Mouse (Mus musculus): ENCODE data around the gene Heatr5b. TPM values are rescaled to one million over a fixed set of nuclear protein-coding genes. Genes with fewer than 3 reads are reported as not detected.

Heatr5b gene
- total and polyA plus RNA-seq, 2 experiments: 8.3 to 8.9 TPM

DNA sequence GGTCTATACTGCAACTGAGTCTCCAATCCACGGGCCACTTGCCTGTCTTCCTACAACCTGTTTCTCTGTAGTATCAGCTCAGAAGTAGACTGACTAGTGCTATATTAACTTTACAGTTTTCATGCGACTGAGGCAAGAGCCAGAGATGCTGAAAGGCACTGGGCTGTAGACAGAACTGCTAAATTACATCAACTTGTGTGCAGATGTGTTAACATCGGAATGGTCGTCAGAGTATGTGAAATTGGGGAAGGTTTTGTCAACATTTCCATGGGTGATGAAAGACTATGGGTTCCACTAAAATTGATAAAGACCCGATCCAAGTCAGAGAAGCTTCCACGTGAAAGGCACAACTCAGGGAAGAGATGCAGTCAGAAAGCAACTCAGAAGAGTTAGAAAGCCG, 132.2 kb downstream of the Heatr5b start:
- H3K4me3 ChIP-seq (ENCODE audit: insufficient read depth, low read depth, low read length): no peak overlapping the region
- no peak overlapping the region for H3K9ac ChIP-seq (ENCODE audit: low read depth, low read length)
- TF ChIP-seq CTCF (IDR thresholded peaks at IDR 0.05; ENCODE audit: low read depth, low read length): no peak
- no peak for TF ChIP-seq POLR2A (IDR thresholded peaks at IDR 0.05; ENCODE audit: extremely low read depth, insufficient read depth, low read length)
- H3K36me3 ChIP-seq (ENCODE audit: control insufficient read depth, insufficient read depth, low read length): peaks cover 9% of the 10 kb centered on the region; the same call in 1 of the 2 replicates
- no peak for DNase-seq (ENCODE audit: extremely low read depth, low read depth, low spot score)
- no peaks in the 10 kb centered on the region for H3K27me3 ChIP-seq (ENCODE audit: control insufficient read depth, insufficient read depth, low read length)
- WGBS: 58% methylated on average over 7 of the region's 7 CpGs
- H3K79me2 ChIP-seq (ENCODE audit: control insufficient read depth, insufficient read depth, low read length): peaks cover 10% of the 10 kb centered on the region; the same call in 1 of the 2 replicates
- peaks cover 3% of the 10 kb centered on the region; the same call in 1 of the 2 replicates for H3K4me1 ChIP-seq (ENCODE audit: control insufficient read depth, insufficient read depth, low read length)
- H3K27ac ChIP-seq (replicated peaks; ENCODE audit: insufficient read depth, low read depth, low read length): no peak overlapping the region

Other genes starting within 250 kb of the Heatr5b start
- gene Strn, start 98.2 kb downstream of the Heatr5b start, total RNA-seq (2014; rRNA removed): 7.1 and 8.8 TPM in 2 replicates
- 2.7 and 2.8 TPM in 2 replicates for gene Strn, start 98.2 kb downstream of the Heatr5b start, polyA plus RNA-seq (2012; rRNA removed)
- gene Gpatch11, start 203 bp upstream of the Heatr5b start, total RNA-seq (2014; rRNA removed): 7.9 and 8.1 TPM in 2 replicates
- 4.7 and 4.9 TPM in 2 replicates for gene Gpatch11, start 203 bp upstream of the Heatr5b start, polyA plus RNA-seq (2012; rRNA removed)
- gene Eif2ak2, start 47.2 kb upstream of the Heatr5b start, total RNA-seq (2014; rRNA removed): 11.1 and 15.3 TPM in 2 replicates
- 2.3 and 2.5 TPM in 2 replicates for gene Eif2ak2, start 47.2 kb upstream of the Heatr5b start, polyA plus RNA-seq (2012; rRNA removed)
- gene Sult6b1, start 71.6 kb upstream of the Heatr5b start, total RNA-seq (2014; rRNA removed): not detected in 2 replicates
- gene Sult6b1, start 71.6 kb upstream of the Heatr5b start, polyA plus RNA-seq (2012; rRNA removed): not detected in 2 replicates
- 18.4 and 29.2 TPM in 2 replicates for gene Cebpzos, start 81.1 kb upstream of the Heatr5b start, total RNA-seq (2014; rRNA removed)
- gene Cebpzos, start 81.1 kb upstream of the Heatr5b start, polyA plus RNA-seq (2012; rRNA removed): 9.6 and 11.0 TPM in 2 replicates
- 17.7 and 19.0 TPM in 2 replicates for gene Cebpz, start 101.7 kb upstream of the Heatr5b start, total RNA-seq (2014; rRNA removed)
- gene Cebpz, start 101.7 kb upstream of the Heatr5b start, polyA plus RNA-seq (2012; rRNA removed): 3.2 and 4.4 TPM in 2 replicates
- gene Ndufaf7, start 101.8 kb upstream of the Heatr5b start, total RNA-seq (2014; rRNA removed): 14.6 and 17.3 TPM in 2 replicates
- 5.5 and 5.7 TPM in 2 replicates for gene Ndufaf7, start 101.8 kb upstream of the Heatr5b start, polyA plus RNA-seq (2012; rRNA removed)
- 191 and 211 TPM in 2 replicates for gene Prkd3, start 185.5 kb upstream of the Heatr5b start, total RNA-seq (2014; rRNA removed)
- gene Prkd3, start 185.5 kb upstream of the Heatr5b start, polyA plus RNA-seq (2012; rRNA removed): 71.8 and 79.6 TPM in 2 replicates
- 17.6 and 26.6 TPM in 2 replicates for gene Qpct, start 216.5 kb upstream of the Heatr5b start, total RNA-seq (2014; rRNA removed)
- gene Qpct, start 216.5 kb upstream of the Heatr5b start, polyA plus RNA-seq (2012; rRNA removed): 9.8 and 12.1 TPM in 2 replicates

Data from liver, adult 2 months (tissue).